Mouse (Mus musculus) common myeloid progenitor, adult 5-6 weeks (primary cell): ENCODE data around the gene Lmod1. TPM values are rescaled to one million over a fixed set of nuclear protein-coding genes. Genes with fewer than 3 reads are reported as not detected.
"Not testable (repeated sequence)": the region's sequence is repeated elsewhere in the genome, so short reads cannot be mapped to it uniquely, and the experiment has no call there.

Experiments used
- ATAC-seq: replicated peaks from 2 replicates; pipeline ENCODE4 v1.8.0; 2016; ENCODE audit warnings: low read depth, mild to moderate bottlenecking, moderate TSS enrichment, inconsistent platforms; ENCODE audit not compliant: poor library complexity, severe bottlenecking
- total RNA-seq: library from RNA; stranded (forward); fragments of 200-1000, 187-1606 nt; gene quantifications from 2 replicates; pipeline ENCODE4 v1.2.3, GENCODE M21; 2017

Gene Lmod1
- total RNA-seq, 1 experiment from 2014 or later: not detected

GRCm38 (mm10) chr1:135359071-135359470 is 34.5 kb downstream of the Lmod1 start:
- ATAC-seq: no peak

GRCm38 (mm10) chr1:135361491-135361890 is 36.9 kb downstream of the Lmod1 start:
- no peak for ATAC-seq

GRCm38 (mm10) chr1:135362115-135362514 is 37.5 kb downstream of the Lmod1 start:
- ATAC-seq: no peak

GRCm38 (mm10) chr1:135363446-135363845 is 38.8 kb downstream of the Lmod1 start:
- no peak for ATAC-seq

GRCm38 (mm10) chr1:135366380-135366779 is 41.8 kb downstream of the Lmod1 start:
- no peak for ATAC-seq

GRCm38 (mm10) chr1:135367005-135367404 is 42.4 kb downstream of the Lmod1 start:
- ATAC-seq: no peak

- no peak for ATAC-seq
These were observed 43.0 kb downstream of the Lmod1 start for GRCm38 (mm10) chr1:135367595-135367994.

- peak; percentile 82 for ATAC-seq
These were observed 43.6 kb downstream of the Lmod1 start for GRCm38 (mm10) chr1:135368245-135368644.

GRCm38 (mm10) chr1:135368982-135369381 is 44.4 kb downstream of the Lmod1 start:
- ATAC-seq: 0 out of 2 replicates have a peak, but pooled peaks have one; percentile 28

GRCm38 (mm10) chr1:135369415-135369814 is 44.8 kb downstream of the Lmod1 start:
- ATAC-seq: no peak

- ATAC-seq: no peak
These were observed 48.6 kb downstream of the Lmod1 start for GRCm38 (mm10) chr1:135373171-135373677.

GRCm38 (mm10) chr1:135374175-135374867 is 49.7 kb downstream of the Lmod1 start:
- ATAC-seq: no peak

- ATAC-seq: peak; percentile 36; the same call in 1 of the 2 replicates
These were observed 50.4 kb downstream of the Lmod1 start, which contains the start of gene Shisa4 for GRCm38 (mm10) chr1:135374868-135375581. Shisa4 (minus strand) TSS chr1:135375237.

- no peak for ATAC-seq
These were observed 54.0 kb downstream of the Lmod1 start for GRCm38 (mm10) chr1:135378576-135378975.

- no peak for ATAC-seq
These were observed 54.4 kb downstream of the Lmod1 start for GRCm38 (mm10) chr1:135379048-135379447.

GRCm38 (mm10) chr1:135380071-135380991 is 55.7 kb downstream of the Lmod1 start:
- ATAC-seq: no peak

- not testable (repeated sequence) for ATAC-seq
These were observed 57.0 kb downstream of the Lmod1 start for GRCm38 (mm10) chr1:135381560-135381959.

- no peak for ATAC-seq
These were observed 59.6 kb downstream of the Lmod1 start for GRCm38 (mm10) chr1:135384171-135384570.

GRCm38 (mm10) chr1:135385161-135385560 is 60.6 kb downstream of the Lmod1 start:
- ATAC-seq: no peak

- ATAC-seq: peak; percentile 80
These were observed 74.9 kb downstream of the Lmod1 start for GRCm38 (mm10) chr1:135399466-135399865.
